Mouse (Mus musculus) neural tube, embryonic 11.5 days (tissue): ENCODE measurements around the gene D10Jhu81e. TPM values are rescaled to one million over a fixed set of nuclear protein-coding genes. Genes with fewer than 3 reads are reported as not detected.

ENCODE experiments used
- ATAC-seq: fragments of 200-750 bp; cut with Nextera tagmentation; 2 replicates; pipeline ENCODE4 v1.8.0; 2017; ENCODE audit warnings: moderate number of reproducible peaks, mild to moderate bottlenecking, moderate TSS enrichment, moderate library complexity; ENCODE audit not compliant: insufficient read depth, low FRiP score, low TSS enrichment
- DNase-seq: peaks from one replicate; pipeline ENCODE4 v3.0.0-alpha.2; 2015; ENCODE audit warnings: low spot score
- H3K27ac ChIP-seq: fragments of 300-500 bp; sonication (generic); 2 replicates; pipeline ENCODE4 v1.5.1; 2014; ENCODE audit warnings: low read depth, mild to moderate bottlenecking, low read length
- H3K27me3 ChIP-seq: fragments of 300-500 bp; sonication (generic); 2 replicates; pipeline ENCODE4 v1.6.1; 2014; ENCODE audit warnings: mild to moderate bottlenecking, low read length, mixed read lengths; ENCODE audit not compliant: control insufficient read depth, insufficient read depth
- H3K36me3 ChIP-seq: fragments of 300-500 bp; sonication (generic); 2 replicates; pipeline ENCODE4 v1.6.1; 2014; ENCODE audit warnings: mild to moderate bottlenecking, low read length, moderate library complexity, mixed read lengths; ENCODE audit not compliant: control insufficient read depth, insufficient read depth
- H3K4me1 ChIP-seq: fragments of 300-500 bp; sonication (generic); 2 replicates; pipeline ENCODE4 v1.6.1; 2014; ENCODE audit warnings: low read length, mixed read lengths; ENCODE audit not compliant: control insufficient read depth, insufficient read depth
- H3K4me2 ChIP-seq: fragments of 300-500 bp; sonication (generic); 2 replicates; pipeline ENCODE4 v1.6.1; 2014; ENCODE audit warnings: low read depth, mild to moderate bottlenecking, moderate library complexity
- H3K4me3 ChIP-seq: fragments of 300-500 bp; sonication (generic); 2 replicates; pipeline ENCODE4 v1.5.1; 2014; ENCODE audit warnings: low read depth, low read length
- H3K9ac ChIP-seq: fragments of 300-500 bp; sonication (generic); 2 replicates; pipeline ENCODE4 v1.6.1; 2014; ENCODE audit warnings: mild to moderate bottlenecking, low read length
- H3K9me3 ChIP-seq: fragments of 300-500 bp; sonication (generic); 2 replicates; pipeline ENCODE4 v1.6.1; 2016; ENCODE audit warnings: low read length; ENCODE audit not compliant: control insufficient read depth
- WGBS: fragments of 180-500 bp; shearing (Covaris S2); extraction: QIAGEN DNeasy Blood & Tissue Kit; methylation state at CpG from one replicate; pipeline ENCODE4 v1.1.7; 2014; 5-methylcytosine and 5-hydroxymethylcytosine counted together
- polyA plus RNA-seq: library from polyadenylated mRNA; unstranded; fragments of >200 nt; fragmentation: Nextera tagmentation; extraction: Ambion mirVana; gene quantifications from 2 replicates; pipeline ENCODE4 v1.2.1, GENCODE M21; 2014

Gene D10Jhu81e
- polyA plus RNA-seq, 1 experiment from 2014 or later, result 17.8 TPM

- Histone ChIP-seq H3K27ac (no peak overlapping the region), H3K9ac (no peak overlapping the region), H3K4me2 (no peak overlapping the region), H3K36me3 (peaks cover 4% of the 10 kb centered on the region; the same call in 1 of the 2 replicates), H3K9me3 (no peaks in the 10 kb centered on the region), H3K27me3 (no peaks in the 10 kb centered on the region), H3K4me3 (no peak overlapping the region), H3K4me1 (no peaks in the 10 kb centered on the region)
- ATAC-seq, result no peak
- no peak for DNase-seq
- WGBS, result 90% methylated on average over 7 of the region's 7 CpGs
These were observed 2.2 kb downstream of the D10Jhu81e start for GRCm38 (mm10) chr10:78167333-78167732.

DNA sequence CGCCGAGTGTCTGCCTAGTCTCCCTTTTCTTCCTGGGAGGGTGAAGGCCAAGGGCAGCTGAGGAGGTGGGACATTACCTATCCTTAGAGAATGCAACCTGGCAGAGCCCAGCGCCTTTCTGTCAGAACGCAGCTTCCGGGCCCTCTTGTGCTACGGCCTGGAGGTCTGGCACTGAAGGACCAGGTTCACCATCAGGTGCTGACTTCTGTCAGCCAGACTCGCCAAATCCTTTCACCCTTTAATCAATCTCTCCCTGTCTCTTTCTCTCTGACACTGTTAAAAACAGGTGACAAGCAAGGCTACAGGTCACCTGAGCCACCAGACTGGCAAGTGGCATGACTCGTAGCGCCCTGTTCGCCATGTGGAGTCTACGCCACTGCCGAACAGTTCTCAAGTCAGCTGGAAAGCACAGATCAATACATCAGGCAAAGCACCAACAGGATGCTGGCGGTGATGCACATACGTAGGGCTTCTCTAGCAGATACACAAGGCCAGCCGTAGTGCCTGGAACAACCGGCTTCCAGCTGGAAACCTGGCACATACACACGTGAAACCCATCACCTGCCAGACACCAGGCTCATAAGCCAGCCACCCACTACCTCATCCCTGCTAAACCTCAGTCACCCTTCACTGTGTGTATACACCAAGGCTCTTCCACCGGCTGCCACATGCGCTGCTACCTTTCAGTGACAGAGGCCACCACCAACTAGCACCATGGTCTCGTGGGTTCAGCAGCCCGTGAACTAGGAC is 4.2 kb downstream of the D10Jhu81e start:
- Histone ChIP-seq H3K36me3 (no peaks in the 10 kb centered on the region; the same call in 1 of the 2 replicates), H3K27ac (no peak overlapping the region), H3K4me3 (no peak overlapping the region), H3K4me2 (no peak overlapping the region), H3K27me3 (no peaks in the 10 kb centered on the region), H3K9me3 (no peaks in the 10 kb centered on the region), H3K9ac (no peak overlapping the region), H3K4me1 (no peaks in the 10 kb centered on the region)
- WGBS, result 91% methylated on average over 21 of the region's 21 CpGs
- DNase-seq (no peak), ATAC-seq (no peak)

- Histone ChIP-seq H3K36me3 (no peaks in the 10 kb centered on the region; the same call in 1 of the 2 replicates), H3K27ac (no peak overlapping the region)
These were observed 4.8 kb downstream of the D10Jhu81e start for GRCm38 (mm10) chr10:78164786-78165185.

DNA sequence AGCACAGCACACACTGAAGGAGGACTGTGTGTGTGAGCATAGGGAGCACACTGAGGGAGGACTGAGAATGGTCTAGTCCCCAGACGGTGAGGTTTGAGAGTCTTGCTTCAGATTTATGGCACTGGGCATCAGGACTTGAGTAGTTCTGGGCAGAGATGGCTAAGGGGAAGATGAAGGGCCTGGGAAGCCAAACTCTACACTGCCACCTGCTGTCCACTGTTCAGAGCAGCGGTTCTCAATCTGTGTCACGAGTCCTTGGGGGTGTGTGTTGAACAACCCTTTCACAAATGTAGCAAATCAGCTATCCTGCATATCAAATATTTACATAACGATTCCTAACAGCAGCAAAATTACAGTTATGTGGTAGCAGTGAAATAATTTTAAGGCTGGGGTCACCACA is 5.7 kb downstream of the D10Jhu81e start:
- H3K27me3 ChIP-seq, result no peaks in the 10 kb centered on the region
- DNase-seq (peak; percentile 65), ATAC-seq (no peak)
- H3K4me2 ChIP-seq, result no peak overlapping the region
- no peaks in the 10 kb centered on the region for H3K4me1 ChIP-seq
- no peak overlapping the region for H3K9ac ChIP-seq
- H3K36me3 ChIP-seq, result no peaks in the 10 kb centered on the region; the same call in 1 of the 2 replicates
- H3K27ac ChIP-seq, result no peak overlapping the region
- no peak overlapping the region for H3K4me3 ChIP-seq
- 29% methylated on average over 4 of the region's 4 CpGs for WGBS
- no peaks in the 10 kb centered on the region for H3K9me3 ChIP-seq

More at GRCm38 (mm10) chr10:78164786-78165185, 4.8 kb downstream of the D10Jhu81e start:
- DNase-seq, result no peak
- Histone ChIP-seq H3K4me3 (no peak overlapping the region), H3K4me1 (no peaks in the 10 kb centered on the region), H3K4me2 (no peak overlapping the region), H3K27me3 (no peaks in the 10 kb centered on the region), H3K9ac (no peak overlapping the region), H3K9me3 (no peaks in the 10 kb centered on the region)
- WGBS, result 93% methylated on average over 12 of the region's 12 CpGs
- no peak for ATAC-seq

- ATAC-seq (no peak), DNase-seq (no peak)
- Histone ChIP-seq H3K9me3 (no peaks in the 10 kb centered on the region), H3K27me3 (no peaks in the 10 kb centered on the region), H3K9ac (no peak overlapping the region), H3K36me3 (no peaks in the 10 kb centered on the region; the same call in 1 of the 2 replicates), H3K4me2 (no peak overlapping the region), H3K27ac (no peak overlapping the region), H3K4me1 (no peaks in the 10 kb centered on the region), H3K4me3 (no peak overlapping the region)
- WGBS, result 93% methylated on average over 9 of the region's 9 CpGs
These were observed 6.3 kb downstream of the D10Jhu81e start for GRCm38 (mm10) chr10:78163241-78163640.

GRCm38 (mm10) chr10:78162646-78163045 is 6.9 kb downstream of the D10Jhu81e start:
- H3K9ac ChIP-seq, result no peak overlapping the region
- WGBS, result 93% methylated on average over 12 of the region's 12 CpGs
- ATAC-seq (no peak), DNase-seq (no peak)
- H3K9me3 ChIP-seq, result no peaks in the 10 kb centered on the region
- H3K4me2 ChIP-seq, result no peak overlapping the region
- no peaks in the 10 kb centered on the region for H3K27me3 ChIP-seq
- H3K4me1 ChIP-seq, result no peaks in the 10 kb centered on the region
- no peak overlapping the region for H3K4me3 ChIP-seq
- H3K36me3 ChIP-seq, result no peaks in the 10 kb centered on the region; the same call in 1 of the 2 replicates
- H3K27ac ChIP-seq, result no peak overlapping the region

DNA sequence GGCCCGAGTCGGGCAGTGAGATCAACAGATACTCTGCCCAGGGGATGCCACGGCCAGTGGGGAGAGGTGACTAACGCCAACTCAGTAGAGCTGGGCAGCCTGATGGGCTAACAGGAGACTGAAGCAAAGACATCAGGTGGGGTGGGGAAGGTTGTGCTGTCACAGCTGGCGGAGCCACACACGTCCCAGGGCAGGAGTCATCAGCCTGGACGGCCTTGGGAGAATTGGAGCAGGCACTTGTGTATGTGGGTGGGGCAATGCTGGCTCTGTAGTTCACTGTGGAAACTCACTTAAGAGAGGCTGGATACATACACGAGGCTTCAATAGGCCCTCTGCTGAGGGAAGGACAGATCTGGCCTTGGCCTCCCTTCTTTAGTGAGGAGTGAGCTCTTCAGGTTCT is 8.5 kb downstream of the D10Jhu81e start:
- Histone ChIP-seq H3K4me2 (no peak overlapping the region), H3K36me3 (no peaks in the 10 kb centered on the region; the same call in 1 of the 2 replicates), H3K4me3 (no peak overlapping the region), H3K9ac (no peak overlapping the region), H3K27me3 (no peaks in the 10 kb centered on the region), H3K4me1 (no peaks in the 10 kb centered on the region), H3K27ac (no peak overlapping the region), H3K9me3 (no peaks in the 10 kb centered on the region)
- ATAC-seq (no peak), DNase-seq (no peak)
- 83% methylated on average over 8 of the region's 8 CpGs for WGBS

DNA sequence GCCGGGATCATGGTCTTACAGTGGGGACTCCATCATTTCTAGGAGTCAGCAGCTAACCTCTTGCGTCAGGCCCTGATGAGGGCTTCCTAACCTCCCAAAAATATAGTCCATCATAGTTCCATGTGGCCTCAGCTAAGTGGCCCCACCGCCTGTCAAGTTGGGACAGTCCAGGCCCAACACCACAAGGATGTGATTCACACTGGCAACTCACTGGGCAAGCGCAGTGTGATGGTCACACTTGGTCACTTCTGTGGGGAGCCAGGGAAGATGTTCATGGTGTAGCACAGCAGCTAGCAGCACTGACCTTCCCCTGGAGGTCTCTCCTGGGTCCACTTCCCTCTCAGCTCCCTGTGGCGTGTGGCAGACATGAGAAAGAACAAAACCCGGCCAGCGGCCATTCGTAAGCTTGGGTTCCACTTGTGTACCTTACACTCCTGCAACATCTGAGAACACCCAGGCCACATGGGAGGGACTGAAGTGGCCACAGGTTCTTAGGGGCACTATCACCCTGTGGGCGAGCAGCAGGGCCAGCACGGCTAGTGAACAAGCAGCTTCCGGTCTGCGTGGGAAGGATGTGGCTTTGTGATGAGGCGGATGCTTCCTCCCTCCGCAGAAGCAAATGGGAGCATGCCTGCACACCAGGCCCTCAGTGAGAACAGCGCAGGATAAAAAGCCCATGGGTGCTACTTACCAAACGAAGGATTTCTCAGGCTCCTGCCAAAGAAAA is 9.1 kb downstream of the D10Jhu81e start:
- H3K27me3 ChIP-seq, result no peaks in the 10 kb centered on the region
- no peak overlapping the region for H3K4me3 ChIP-seq
- H3K27ac ChIP-seq, result no peak overlapping the region
- H3K4me2 ChIP-seq, result no peak overlapping the region
- no peaks in the 10 kb centered on the region for H3K9me3 ChIP-seq
- DNase-seq, result no peak
- no peak overlapping the region for H3K9ac ChIP-seq
- H3K36me3 ChIP-seq, result no peaks in the 10 kb centered on the region
- no peaks in the 10 kb centered on the region for H3K4me1 ChIP-seq
- no peak for ATAC-seq
- 89% methylated on average over 16 of the region's 16 CpGs for WGBS
